Mouse (Mus musculus): ENCODE data around the gene Slc10a1. TPM values are rescaled to one million over a fixed set of nuclear protein-coding genes. Genes with fewer than 3 reads are reported as not detected.
A peak's percentile ranks its signal among the peaks of the same experiment; 100 is the strongest.
"Not testable (repeated sequence)": the region's sequence is repeated elsewhere in the genome, so short reads cannot be mapped to it uniquely, and the experiment has no call there.

The Slc10a1 gene
- polyA plus RNA-seq, 1 experiment from 2014 or later, result 0.66 TPM

DNA sequence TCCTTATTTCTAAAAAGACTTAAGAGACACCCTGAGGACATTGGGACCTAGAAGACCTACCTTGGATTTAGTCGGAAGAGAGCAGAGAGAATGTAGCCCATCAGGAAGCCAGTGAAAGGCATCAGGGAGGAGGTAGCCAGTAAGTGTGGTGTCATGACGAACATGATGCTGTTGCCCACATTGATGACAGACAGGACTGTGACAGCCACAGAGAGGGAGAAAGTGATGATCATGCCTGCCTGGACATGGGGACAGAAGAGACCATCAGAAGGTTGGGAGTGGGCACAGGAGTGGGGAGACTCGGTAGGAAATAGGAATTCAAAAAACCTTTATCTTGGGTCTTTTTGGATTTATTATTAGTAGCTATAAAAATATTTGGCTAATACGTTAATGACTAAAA is 10.5 kb downstream of the Slc10a1 start:
- Histone ChIP-seq H3K27me3 (replicated peaks) (no peaks in the 10 kb centered on the region), H3K4me1 (no peaks in the 10 kb centered on the region), H3K4me2 (no peak overlapping the region), H3K9me3 (no peaks in the 10 kb centered on the region), H3K9ac (no peak overlapping the region), H3K27ac (no peak overlapping the region), H3K36me3 (replicated peaks) (peaks cover 20% of the 10 kb centered on the region), H3K4me3 (no peak overlapping the region)
- ATAC-seq (replicated peaks), result no peak
- 85% methylated on average over 4 of the region's 4 CpGs for WGBS

DNA sequence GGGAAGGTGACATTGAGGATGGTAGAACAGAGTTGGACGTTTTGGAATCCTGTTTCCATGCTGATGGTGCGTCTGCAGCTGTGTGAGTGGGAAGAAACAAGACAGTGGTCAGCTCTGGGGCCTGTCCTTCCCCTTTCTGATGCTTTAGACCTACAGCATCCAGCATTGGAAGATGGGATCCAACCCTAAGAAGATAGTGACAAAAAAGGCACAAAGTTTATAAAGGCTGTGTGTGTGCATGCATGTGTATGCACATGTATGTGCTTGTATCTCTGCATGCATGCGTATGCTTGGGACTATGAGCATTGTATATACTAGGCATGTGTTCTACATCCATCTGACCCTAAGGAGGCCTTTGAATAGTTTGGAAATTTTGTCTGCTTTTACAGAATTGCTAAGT is 12.5 kb downstream of the Slc10a1 start:
- 88% methylated on average over 3 of the region's 3 CpGs for WGBS
- peaks cover 29% of the 10 kb centered on the region for H3K36me3 ChIP-seq (replicated peaks)

DNA sequence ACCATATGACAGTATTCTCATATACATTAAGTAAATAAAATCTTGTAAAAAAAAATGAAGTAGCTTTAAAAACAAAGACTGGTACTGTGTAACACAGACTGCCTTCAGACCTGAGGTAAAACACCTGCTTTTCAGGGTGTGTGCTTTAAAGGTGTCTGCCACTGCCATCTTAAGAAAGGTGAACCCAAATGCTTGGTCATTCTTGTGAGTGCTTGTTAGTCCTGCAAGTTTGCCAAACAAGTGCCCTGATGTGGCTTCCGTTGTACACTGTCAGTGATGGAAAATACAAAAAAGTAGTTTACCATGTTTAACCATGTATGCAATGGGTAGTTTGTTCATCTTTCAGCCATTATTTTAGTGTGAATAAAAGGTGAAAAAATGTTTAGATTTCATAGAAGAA is 16.0 kb downstream of the Slc10a1 start:
- no peaks in the 10 kb centered on the region for H3K27me3 ChIP-seq (replicated peaks)
- H3K27ac ChIP-seq, result no peak overlapping the region
- no peak overlapping the region for H3K4me2 ChIP-seq
- no peak for ATAC-seq (replicated peaks)
- no peak overlapping the region for H3K4me3 ChIP-seq
- H3K4me1 ChIP-seq, result peaks cover 4% of the 10 kb centered on the region; the same call in 1 of the 2 replicates
- no peaks in the 10 kb centered on the region for H3K9me3 ChIP-seq
- no peak overlapping the region for H3K9ac ChIP-seq
- 95% methylated on average over 1 of the region's 1 CpGs for WGBS
- peaks cover 46% of the 10 kb centered on the region for H3K36me3 ChIP-seq (replicated peaks)

More for the DNA sequence above, 12.5 kb downstream of the Slc10a1 start:
- peaks cover 3% of the 10 kb centered on the region; the same call in 1 of the 2 replicates for H3K4me1 ChIP-seq
- H3K4me3 ChIP-seq, result no peak overlapping the region
- H3K9me3 ChIP-seq, result no peaks in the 10 kb centered on the region
- no peak overlapping the region for H3K27ac ChIP-seq
- no peak for ATAC-seq (replicated peaks)
- no peak overlapping the region for H3K4me2 ChIP-seq
- no peaks in the 10 kb centered on the region for H3K27me3 ChIP-seq (replicated peaks)
- H3K9ac ChIP-seq, result no peak overlapping the region

DNA sequence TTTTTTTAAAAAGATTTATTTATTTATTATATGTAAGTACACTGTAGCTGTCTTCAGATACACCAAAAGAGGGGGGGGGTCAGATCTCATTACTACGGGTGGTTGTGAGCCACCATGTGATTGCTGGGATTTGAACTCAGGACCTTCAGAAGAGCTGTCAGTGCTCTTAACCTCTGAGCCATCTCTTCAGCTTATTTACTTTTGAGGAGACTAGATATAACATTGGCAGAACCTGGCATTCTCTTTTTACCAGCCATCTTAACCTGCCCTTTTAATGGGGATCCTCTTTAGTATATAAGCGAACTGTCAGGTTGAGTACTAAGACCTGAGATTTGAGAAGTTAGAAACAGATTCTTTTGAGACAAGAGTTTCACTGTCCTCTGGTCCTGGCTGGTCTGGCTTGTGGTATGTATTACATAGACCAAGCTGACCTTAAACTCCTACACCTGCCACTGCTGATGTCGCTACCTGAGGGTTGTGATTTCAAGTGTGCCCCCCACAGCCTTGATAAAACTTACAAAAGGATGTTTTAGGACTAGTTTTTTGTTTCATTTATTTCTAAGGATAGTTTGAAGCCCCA is 16.8 kb downstream of the Slc10a1 start:
- ATAC-seq (replicated peaks), result no peak
- no peak overlapping the region for H3K9ac ChIP-seq
- peaks cover 12% of the 10 kb centered on the region for H3K4me1 ChIP-seq
- H3K4me2 ChIP-seq, result no peak overlapping the region
- no peaks in the 10 kb centered on the region for H3K9me3 ChIP-seq
- no peaks in the 10 kb centered on the region for H3K27me3 ChIP-seq (replicated peaks)
- H3K36me3 ChIP-seq (replicated peaks), result peaks cover 52% of the 10 kb centered on the region
- H3K4me3 ChIP-seq, result no peak overlapping the region
- 94% methylated on average over 3 of the region's 3 CpGs for WGBS
- no peak overlapping the region for H3K27ac ChIP-seq

DNA sequence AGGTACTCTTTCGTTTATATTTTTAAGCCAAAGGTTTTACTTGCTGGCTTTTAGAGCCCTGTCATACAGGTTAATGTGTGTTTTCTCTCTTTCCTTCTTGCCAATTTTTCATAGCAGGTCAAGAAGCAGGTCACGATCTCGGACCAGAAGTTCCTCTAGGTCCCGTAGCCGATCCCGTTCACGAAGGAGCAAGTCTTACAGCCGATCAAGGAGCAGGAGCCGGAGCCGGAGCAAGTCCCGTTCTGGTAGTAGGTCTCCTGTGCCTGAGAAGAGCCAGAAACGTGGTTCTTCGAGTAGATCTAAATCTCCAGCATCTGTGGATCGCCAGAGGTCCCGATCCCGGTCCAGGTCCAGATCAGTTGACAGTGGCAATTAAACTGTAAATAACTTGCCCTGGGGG is 18.9 kb downstream of the Slc10a1 start:
- H3K4me3 ChIP-seq; H3K4me2 ChIP-seq; H3K27me3 ChIP-seq (replicated peaks); H3K9me3 ChIP-seq; H3K27ac ChIP-seq; H3K9ac ChIP-seq; ATAC-seq (replicated peaks): not testable (repeated sequence)
- Histone ChIP-seq H3K36me3 (replicated peaks) (peaks cover 39% of the 10 kb centered on the region), H3K4me1 (peaks cover 17% of the 10 kb centered on the region)
- WGBS, result 95% methylated on average over 16 of the region's 16 CpGs

DNA sequence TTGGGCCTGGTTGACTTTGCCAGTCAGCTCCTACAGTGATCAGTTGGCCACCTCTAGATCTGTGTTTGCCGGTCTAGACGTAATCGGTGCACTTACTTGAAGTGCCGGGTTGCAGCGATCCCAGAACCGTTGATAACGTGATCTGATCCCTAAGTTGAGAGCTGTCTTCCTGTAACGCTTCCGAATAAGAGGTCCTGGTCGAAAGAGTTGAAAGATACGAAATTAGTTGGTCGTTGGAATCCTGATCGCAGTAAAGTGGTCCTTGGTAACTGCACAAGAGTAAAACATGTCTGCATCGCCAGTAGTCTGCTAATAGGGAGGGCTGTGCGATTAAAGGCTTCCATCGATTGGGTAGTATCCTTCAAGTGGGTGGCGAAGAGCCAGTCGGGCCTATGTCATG is 20.3 kb downstream of the Slc10a1 start:
- peaks cover 32% of the 10 kb centered on the region for H3K36me3 ChIP-seq (replicated peaks)
- H3K9me3 ChIP-seq, result no peaks in the 10 kb centered on the region
- 95% methylated on average over 18 of the region's 18 CpGs for WGBS
- no peak overlapping the region for H3K4me3 ChIP-seq
- H3K9ac ChIP-seq, result no peak overlapping the region
- ATAC-seq (replicated peaks), result no peak
- H3K4me1 ChIP-seq, result peaks cover 18% of the 10 kb centered on the region
- H3K27ac ChIP-seq, result no peak overlapping the region
- H3K4me2 ChIP-seq, result no peak overlapping the region
- no peaks in the 10 kb centered on the region for H3K27me3 ChIP-seq (replicated peaks)

DNA sequence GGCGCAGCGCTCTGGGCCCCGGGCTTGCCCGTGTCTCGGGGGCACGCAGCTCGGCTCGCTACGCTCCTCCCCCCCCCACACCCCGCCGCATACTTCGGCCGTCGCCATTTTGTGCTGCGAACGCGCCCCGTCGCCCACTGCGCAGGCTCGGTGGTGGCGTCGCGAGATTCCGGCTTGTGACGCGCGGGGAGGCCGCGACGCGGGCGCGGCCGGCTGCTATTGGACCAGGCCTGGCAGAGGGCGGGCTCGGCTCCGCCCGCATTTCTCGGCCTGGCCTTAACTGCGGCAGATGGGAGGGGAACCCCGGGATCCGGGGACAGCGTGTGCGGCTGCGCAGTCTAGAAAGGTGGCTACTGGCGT is 22.5 kb downstream of the Slc10a1 start:
- Histone ChIP-seq H3K4me1 (peaks cover 15% of the 10 kb centered on the region), H3K9ac (peak overlapping the region; percentile 72), H3K27ac (peak overlapping the region; percentile 93), H3K4me2 (peak overlapping the region; percentile 67), H3K27me3 (replicated peaks) (no peaks in the 10 kb centered on the region), H3K4me3 (peak overlapping the region; percentile 83), H3K36me3 (replicated peaks) (peaks cover 22% of the 10 kb centered on the region), H3K9me3 (no peaks in the 10 kb centered on the region)
- peak; percentile 99 for ATAC-seq (replicated peaks)
- WGBS, result under 1% methylated on average over 36 of the region's 47 CpGs

DNA sequence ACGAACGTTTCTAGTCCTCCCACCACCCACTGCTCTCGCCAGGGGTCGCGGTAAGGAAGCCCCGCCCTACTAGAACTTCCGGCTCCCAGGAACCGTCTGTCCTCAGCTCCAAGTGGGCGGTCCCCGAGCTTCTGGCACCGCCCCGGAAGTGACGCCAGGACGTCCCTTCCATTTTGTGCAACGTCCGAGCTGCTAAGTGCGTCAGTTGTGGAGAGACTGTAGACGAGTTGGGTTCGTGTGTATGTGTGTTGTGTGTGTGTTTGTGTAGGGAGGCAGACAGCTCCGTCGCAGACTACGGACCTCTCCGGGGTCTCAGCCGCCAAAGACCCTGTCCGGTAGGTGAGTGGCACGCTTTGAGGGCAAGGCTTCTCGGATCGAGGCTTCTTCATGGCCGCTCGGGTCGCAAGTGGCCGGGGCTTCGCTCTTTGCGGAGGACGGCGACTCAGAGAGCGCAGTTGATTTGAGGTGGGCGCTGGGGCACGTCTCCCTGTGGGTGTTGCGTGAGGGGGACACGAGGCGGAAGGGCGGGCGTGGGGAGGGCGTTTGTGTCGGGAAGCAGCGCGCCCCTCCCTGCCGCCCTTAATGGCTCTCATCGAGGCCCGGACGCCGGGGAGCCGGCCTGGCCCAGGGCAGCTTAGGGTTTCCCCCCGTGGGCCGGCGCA is 23.0 kb downstream of the Slc10a1 start, which contains the start of gene Srsf5:
TSS of gene Srsf5 (plus strand) at position 171 of the 662 bp plus-strand sequence.
- Histone ChIP-seq H3K4me1 (peaks cover 15% of the 10 kb centered on the region), H3K9me3 (no peaks in the 10 kb centered on the region), H3K27me3 (replicated peaks) (no peaks in the 10 kb centered on the region), H3K4me2 (peak within 1 kb of the TSS; percentile 67), H3K4me3 (peak within 1 kb of the TSS; percentile 83), H3K27ac (peak within 1 kb of the TSS; percentile 93), H3K36me3 (replicated peaks) (peaks cover 21% of the 10 kb centered on the region), H3K9ac (peak within 1 kb of the TSS; percentile 72)
- WGBS, result under 1% methylated on average over 53 of the region's 57 CpGs
- peak; percentile 96 for ATAC-seq (replicated peaks)

DNA sequence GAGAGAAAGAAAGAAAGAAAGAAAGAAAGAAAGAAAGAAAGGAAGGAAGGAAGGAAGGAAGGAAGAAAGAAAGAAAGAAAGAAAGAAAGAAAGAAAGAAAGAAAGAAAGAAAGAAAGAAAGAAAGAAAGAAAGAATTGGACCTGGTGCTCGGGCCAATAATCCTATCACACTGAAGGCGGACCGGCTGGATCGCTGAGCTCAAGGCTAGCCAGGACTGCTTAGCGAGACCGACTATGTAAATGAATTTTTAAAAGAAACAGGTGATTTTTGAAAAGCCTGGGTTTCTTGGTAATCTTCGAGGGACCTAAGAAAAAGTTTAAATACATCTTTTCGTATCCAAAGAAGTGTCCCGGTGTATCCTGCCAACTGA is 23.6 kb downstream of the Slc10a1 start:
- Histone ChIP-seq H3K27ac (peak overlapping the region; percentile 93), H3K9ac (peak overlapping the region; percentile 39), H3K4me1 (peaks cover 15% of the 10 kb centered on the region), H3K4me2 (peak overlapping the region; percentile 39), H3K36me3 (replicated peaks) (peaks cover 21% of the 10 kb centered on the region), H3K4me3 (peak overlapping the region; percentile 83)
- WGBS, result 2% methylated on average over 9 of the region's 9 CpGs
- not testable (repeated sequence) for H3K9me3 ChIP-seq; H3K27me3 ChIP-seq (replicated peaks)
- ATAC-seq (replicated peaks), result peak; percentile 50

DNA sequence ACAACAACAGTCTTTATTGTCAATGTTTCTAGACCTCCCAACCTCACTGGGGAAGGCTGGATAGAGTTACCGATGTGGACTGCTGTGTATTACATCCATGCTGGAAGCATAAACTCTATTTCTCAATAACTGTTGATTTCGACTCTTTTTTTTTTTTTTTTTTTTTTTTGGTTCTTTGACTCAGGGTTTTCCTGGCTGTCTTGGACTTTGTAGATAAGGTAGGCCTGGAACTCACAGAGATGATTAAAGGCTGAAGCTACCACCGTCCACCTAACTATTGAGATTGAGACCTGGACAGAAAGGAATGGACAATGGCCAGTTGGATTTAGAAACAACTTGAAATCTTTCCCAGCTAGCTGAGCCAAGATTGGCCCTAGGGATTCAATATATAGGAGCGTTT is 24.3 kb downstream of the Slc10a1 start:
- Histone ChIP-seq H3K27ac (no peak overlapping the region), H3K4me1 (peaks cover 15% of the 10 kb centered on the region), H3K27me3 (replicated peaks) (no peaks in the 10 kb centered on the region), H3K9ac (no peak overlapping the region), H3K36me3 (replicated peaks) (peaks cover 17% of the 10 kb centered on the region), H3K4me2 (no peak overlapping the region), H3K4me3 (0 out of 2 replicates have a peak overlapping the region, but pooled peaks have one; percentile 83), H3K9me3 (no peaks in the 10 kb centered on the region)
- no peak for ATAC-seq (replicated peaks)
- WGBS, result 96% methylated on average over 4 of the region's 4 CpGs

DNA sequence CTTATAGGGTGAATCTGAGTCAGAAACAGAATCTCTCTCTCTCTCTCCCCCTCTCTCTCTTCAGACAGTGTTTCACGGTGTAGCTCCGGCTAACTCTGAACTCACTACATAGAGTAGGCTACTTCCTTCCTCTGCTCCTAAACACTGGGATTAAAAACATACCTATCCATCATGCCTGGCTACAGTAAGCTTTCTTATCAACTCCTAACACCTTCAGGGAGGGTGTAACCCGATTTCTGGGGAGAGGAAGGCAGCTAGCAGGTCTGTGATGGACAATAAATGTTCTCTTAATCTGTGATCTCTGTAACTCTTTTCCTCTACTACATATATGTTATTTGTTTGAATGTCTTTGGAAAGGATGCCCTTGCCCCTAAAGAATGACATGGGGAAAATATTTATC is 25.1 kb downstream of the Slc10a1 start:
- H3K4me1 ChIP-seq, result peaks cover 15% of the 10 kb centered on the region
- H3K9ac ChIP-seq, result no peak overlapping the region
- 80% methylated on average over 3 of the region's 3 CpGs for WGBS
- ATAC-seq (replicated peaks), result no peak
- H3K27me3 ChIP-seq (replicated peaks), result no peaks in the 10 kb centered on the region
- H3K36me3 ChIP-seq (replicated peaks), result peaks cover 12% of the 10 kb centered on the region
- no peak overlapping the region for H3K27ac ChIP-seq
- no peak overlapping the region for H3K4me2 ChIP-seq
- H3K4me3 ChIP-seq, result no peak overlapping the region
- no peaks in the 10 kb centered on the region for H3K9me3 ChIP-seq

DNA sequence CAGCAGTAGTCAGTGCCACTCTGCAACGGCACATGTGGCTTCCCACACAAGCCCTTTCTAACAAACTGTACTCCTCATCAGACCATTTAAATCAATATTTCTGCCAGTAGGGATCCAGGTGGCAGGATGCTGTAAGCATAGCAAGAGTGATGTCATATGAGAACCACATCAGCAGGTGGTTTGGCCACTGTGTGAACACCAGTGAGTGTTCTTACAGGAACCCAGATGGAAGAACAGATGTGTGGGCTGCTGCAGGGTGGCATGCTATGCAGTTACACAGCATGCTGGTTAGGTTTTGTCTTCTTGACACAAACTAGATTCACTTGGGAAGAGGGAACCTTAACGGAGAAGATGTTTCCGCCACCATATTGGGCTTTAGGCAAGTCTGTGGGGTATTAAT is 26.6 kb downstream of the Slc10a1 start:
- H3K9ac ChIP-seq, result no peak overlapping the region
- H3K4me2 ChIP-seq, result no peak overlapping the region
- no peaks in the 10 kb centered on the region for H3K27me3 ChIP-seq (replicated peaks)
- no peaks in the 10 kb centered on the region for H3K36me3 ChIP-seq (replicated peaks)
- WGBS, result 92% methylated on average over 3 of the region's 3 CpGs
- H3K27ac ChIP-seq, result no peak overlapping the region
- H3K9me3 ChIP-seq, result no peaks in the 10 kb centered on the region
- no peak for ATAC-seq (replicated peaks)
- no peak overlapping the region for H3K4me3 ChIP-seq
- peaks cover 8% of the 10 kb centered on the region for H3K4me1 ChIP-seq

DNA sequence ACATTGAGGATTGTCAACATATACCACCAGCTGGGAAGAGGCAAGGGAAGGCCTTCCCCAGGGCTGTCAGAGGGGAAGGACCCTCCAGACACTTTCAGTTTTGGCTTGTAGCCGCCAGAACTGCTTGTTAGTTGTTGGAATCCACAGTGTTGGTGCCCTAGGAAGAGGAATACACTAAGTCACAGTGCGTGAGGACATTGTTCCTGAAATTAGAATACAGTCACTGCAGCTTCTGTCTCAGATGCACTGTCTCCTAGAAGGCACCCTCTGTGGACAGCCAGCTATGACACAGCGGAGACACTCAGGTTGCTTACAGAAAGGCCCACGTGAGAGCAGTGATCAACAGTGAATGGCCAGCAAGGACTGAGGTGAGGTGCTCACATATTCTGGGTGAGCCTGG is 29.3 kb downstream of the Slc10a1 start:
- Histone ChIP-seq H3K27me3 (replicated peaks) (no peaks in the 10 kb centered on the region), H3K27ac (no peak overlapping the region), H3K4me2 (no peak overlapping the region), H3K9me3 (no peaks in the 10 kb centered on the region), H3K4me1 (no peaks in the 10 kb centered on the region), H3K4me3 (no peak overlapping the region), H3K9ac (no peak overlapping the region), H3K36me3 (replicated peaks) (no peaks in the 10 kb centered on the region)
- no peak for ATAC-seq (replicated peaks)
- WGBS, result 79% methylated on average over 4 of the region's 4 CpGs

Measured in midbrain, embryonic 15.5 days (tissue).